Mouse (Mus musculus): ENCODE results near the gene Prkcz.

The Prkcz gene

GRCm38 (mm10) chr4:155306356-155307242 is 54.6 kb downstream of the Prkcz start:
- DNase-seq, result no peak

GRCm38 (mm10) chr4:155305531-155306031 is 55.6 kb downstream of the Prkcz start:
- DNase-seq, result no peak

- DNase-seq, result no peak
These were observed 56.6 kb downstream of the Prkcz start for GRCm38 (mm10) chr4:155304508-155305096.

DNA sequence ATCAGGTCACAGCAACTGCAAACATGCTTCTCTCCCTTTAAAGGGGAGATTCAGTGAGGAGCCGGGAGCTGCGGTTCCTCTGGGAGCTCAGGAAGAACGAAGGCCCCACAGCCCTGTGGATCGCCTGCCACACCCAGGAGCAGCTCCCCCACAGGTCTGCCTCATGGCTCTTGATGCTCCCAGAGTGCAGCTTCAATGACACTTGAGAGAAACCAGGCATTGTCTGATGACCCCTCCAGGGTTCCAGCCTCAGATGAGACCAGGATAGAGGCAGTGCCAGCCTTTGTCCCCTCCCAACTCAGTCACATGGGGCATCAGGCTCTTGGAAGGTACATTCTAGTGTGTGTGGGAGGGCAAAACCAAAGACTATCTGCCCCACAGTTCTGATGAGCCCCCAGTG is 59.2 kb downstream of the Prkcz start:
- DNase-seq, result no peak

GRCm38 (mm10) chr4:155301098-155301447 is 60.1 kb downstream of the Prkcz start:
- no peak for DNase-seq

DNA sequence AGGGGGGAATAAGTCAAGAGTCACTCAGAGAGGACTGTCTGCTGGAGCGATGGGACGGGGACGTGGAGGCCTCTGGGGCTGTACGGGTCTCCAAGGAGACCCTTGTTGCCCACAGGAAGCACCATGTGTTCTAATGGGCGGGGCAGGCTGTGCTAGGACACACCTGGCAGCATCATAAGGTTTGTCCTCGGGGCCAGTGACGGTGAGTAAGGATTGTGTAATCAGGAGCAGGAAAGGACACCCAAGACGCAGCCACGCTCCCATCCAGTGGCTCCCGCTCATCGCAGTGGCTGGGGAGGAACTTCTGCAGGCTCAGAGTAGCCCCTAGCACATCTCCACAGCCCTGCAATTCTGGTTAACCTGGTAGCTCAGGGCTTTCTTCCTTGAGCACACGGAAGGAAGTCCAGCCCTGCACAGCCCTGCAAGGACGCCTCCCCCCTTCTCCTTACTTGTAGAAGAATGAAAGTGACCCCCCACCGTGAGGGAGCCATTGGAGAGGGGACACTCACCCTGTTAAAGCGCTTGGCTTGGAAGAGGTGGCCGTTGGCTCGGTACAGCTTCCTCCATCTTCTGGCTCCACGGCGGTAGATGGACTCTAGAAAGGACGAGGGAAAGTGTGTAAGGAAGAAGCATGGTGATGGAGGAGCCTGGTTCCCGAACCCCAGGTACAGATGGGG is 60.6 kb downstream of the Prkcz start:
- no peak for DNase-seq

GRCm38 (mm10) chr4:155298826-155299225 is 62.3 kb downstream of the Prkcz start:
- no peak for DNase-seq

DNA sequence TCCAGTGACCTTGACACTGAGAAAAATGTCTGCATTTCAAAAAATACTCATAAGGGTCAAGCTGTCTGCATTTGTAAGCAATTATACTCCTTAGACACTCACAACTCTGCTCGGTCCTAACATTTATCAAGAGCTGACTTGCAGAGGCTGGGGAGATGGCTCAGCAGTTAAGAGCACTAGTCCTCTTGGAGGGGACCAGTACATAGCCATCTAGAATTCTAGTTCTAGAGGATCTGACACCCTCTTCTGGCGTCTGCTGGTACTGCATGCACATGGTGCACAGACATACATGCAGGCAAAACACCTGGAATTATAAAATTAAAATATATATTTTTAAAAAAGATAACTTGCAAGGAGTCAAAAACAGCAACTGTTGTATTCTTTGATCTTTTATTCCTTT is 64.1 kb downstream of the Prkcz start:
- peak; percentile 75 for DNase-seq

DNA sequence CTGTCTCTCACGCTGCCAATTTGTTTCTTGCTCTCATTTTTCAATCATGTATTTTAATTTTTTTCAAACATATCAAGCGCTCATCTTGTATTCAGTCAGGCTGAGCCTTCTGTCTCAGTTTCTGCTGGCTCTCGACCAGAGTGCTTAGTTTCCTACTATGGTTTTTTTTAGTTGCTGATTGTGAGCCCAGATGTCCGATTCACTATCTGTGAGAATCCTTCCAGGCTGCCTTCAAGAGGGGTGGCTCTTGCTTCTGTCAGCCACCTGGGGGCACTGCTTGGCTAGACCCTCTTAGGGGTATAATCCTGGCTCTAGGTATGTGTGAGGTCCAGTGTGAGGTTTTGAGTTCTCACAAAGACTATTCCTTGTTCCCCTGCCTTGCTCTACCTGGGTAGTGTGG is 65.2 kb downstream of the Prkcz start:
- DNase-seq, result peak; percentile 72

DNA sequence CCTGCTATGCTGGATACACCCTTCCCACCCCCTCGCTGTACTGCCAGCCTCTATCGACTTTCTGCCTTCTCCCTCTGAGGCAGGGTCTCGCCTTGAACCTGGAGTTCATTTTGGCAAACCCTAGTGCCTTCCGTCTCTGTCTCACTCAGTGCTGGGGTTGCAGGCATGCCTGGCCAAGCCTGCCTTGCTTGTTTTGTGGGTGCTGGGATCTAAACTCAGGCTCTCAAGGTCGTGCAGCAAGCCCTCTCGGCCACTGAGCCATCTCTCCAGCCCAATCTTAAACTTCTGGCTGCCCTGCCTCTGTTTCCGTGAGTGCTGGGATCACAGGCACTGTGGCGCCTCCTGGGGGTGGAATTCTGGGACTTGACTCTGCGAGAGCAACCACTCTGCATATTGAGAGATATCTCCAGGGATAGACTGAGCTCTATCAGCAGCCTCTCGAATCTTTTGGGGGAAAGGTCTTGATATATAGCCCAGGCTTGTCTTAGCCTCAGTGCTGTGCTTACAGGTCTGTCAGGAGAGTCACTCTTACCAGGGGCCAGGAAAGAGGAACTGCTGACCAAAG is 66.1 kb downstream of the Prkcz start:
- DNase-seq, result peak; percentile 59

- DNase-seq, result no peak
These were observed 66.8 kb downstream of the Prkcz start for GRCm38 (mm10) chr4:155294381-155294780.

DNA sequence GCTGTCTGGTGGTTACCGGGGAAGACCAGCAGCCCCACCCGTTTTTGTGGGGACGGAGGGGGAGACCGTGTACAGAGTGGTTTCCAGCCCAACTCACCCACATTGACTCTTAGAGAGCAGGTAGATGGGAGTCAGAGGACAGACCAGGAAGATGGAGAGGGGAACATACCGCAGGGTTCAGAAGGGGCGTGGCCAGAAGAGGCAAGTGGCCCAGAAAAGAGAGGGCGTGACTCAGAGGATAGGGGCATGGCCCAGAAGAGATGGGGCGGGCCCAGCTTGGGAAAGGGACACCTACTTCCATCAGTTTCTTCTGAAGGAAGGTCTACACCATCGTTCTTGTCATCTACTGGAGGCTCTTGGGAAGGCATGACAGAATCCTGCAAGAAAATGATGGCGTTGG is 68.3 kb downstream of the Prkcz start:
- no peak for DNase-seq

DNA sequence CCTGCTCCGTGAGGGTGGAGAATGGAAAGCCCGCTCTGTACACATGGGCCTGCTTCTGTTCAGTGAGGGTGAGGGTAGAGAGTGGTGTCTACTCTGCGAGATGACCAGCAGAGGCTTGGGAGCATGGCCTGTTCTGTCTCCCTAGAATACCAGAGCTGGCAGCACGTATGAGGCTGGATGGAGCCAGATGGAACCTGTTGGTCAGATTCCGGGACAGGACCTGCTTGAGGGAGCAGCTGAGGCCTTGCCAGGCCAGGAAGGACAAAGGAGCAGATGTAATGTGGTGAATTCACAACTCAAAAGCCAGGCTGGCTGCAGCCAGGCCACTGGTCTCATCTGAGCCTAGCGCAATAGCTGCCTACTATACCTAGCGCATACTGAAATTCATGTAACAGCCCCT is 71.1 kb downstream of the Prkcz start:
- no peak for DNase-seq

DNA sequence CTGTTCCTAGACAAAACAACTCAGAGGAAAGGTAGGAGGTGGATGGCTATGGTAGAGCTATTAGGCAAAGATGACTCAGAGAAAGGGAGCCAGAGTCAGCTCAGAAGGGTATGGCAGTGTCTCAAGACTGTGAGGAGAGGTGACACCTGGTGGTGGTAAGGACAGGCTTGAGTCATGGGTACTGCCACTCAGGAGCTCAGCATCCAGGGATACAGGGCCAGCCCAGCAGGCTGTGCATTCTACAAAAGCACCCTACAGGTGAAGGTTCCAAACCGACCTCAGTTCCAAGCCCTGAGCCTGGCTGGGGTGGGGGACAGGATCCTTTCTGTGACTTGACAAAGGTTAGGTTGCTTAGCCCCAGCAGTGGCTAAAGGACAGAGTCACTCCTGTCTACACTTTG is 72.6 kb downstream of the Prkcz start:
- no peak for DNase-seq

DNA sequence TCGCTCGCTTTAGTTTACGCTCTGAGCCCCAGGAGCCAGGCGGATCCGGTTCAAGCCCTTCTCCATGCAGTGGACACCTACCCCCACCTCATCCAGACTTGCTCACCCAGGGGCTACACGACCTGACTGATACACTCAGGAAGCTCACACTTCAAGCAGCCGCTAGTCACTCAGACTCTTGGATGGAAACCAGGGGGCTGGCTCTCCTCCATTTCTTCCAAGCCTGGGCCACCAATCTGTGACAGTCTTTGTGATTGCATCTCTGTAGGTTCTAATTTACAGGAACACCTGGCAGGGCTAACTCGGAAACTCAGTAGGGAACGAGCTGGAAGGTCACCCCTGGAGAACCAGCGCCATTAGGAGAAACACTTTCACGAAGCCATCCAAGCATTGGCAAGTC is 73.4 kb downstream of the Prkcz start:
- no peak for DNase-seq

DNA sequence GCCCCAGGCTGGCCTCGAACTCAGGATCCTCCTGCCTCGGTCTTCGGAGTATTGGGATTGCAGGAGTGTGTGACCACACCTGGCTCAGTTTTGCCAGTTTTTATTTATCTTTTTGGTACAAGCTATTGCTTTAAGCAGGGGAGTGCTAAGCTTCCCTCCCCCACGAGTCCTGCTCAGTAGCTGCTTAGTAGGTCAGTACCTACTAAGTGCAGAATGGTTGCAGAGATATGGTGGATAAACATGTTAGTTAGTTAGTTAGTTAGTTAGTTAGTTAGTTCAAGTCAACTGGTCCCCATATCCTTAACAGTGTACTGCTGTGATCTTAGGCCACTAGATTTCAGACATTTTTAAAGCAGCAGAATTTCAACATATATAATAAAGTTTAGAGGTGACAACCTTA is 75.1 kb downstream of the Prkcz start:
- DNase-seq, result no peak

GRCm38 (mm10) chr4:155284521-155285379 is 76.4 kb downstream of the Prkcz start:
- DNase-seq, result no peak

GRCm38 (mm10) chr4:155283585-155283984 is 77.6 kb downstream of the Prkcz start:
- no peak for DNase-seq

DNA sequence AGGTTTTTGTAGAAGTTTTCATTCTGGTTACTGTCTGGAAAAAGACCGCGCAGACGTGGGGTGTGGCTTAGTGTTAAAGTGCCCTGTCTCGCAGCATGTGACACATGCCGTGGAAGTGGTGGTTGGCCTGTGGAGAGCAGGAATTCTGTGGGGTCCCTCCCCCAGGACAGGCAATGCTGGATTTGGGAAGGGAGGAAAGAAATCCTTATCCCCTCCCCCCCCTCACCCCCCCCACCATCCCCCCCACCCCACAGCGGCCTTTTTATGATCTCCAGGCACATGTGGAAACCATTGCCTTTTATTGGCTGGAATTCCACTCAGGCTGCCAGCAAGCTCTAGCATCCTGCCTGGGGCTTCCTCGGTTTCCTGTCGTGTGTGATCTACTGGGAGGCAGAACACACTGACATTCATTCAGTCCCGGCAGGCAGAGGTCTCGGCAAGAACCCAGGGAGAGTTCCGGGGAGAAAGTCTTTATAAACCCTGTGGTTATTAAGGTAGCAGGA is 78.1 kb downstream of the Prkcz start:
- no peak for DNase-seq

DNA sequence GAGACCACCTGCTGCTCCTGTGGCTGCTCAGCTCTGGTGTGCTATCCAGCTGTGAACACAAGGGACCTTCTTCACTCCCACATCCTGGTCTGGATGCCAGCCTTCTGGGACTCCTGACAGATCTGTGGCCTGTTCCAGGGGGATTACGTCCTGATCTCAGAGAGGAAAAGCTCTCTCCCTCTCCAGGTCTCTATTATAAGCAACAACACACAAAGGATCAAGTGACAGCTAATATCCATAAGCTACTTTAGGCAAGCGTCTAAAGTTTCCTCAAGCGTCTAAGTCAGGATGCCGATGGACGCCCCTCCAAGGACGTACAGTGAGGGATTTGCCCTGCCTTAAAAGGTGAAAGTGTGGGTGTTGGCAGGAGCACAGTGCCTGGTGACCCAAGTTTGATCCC is 78.9 kb downstream of the Prkcz start:
- DNase-seq, result no peak

GRCm38 (mm10) chr4:155281652-155282051 is 79.5 kb downstream of the Prkcz start:
- no peak for DNase-seq

DNA sequence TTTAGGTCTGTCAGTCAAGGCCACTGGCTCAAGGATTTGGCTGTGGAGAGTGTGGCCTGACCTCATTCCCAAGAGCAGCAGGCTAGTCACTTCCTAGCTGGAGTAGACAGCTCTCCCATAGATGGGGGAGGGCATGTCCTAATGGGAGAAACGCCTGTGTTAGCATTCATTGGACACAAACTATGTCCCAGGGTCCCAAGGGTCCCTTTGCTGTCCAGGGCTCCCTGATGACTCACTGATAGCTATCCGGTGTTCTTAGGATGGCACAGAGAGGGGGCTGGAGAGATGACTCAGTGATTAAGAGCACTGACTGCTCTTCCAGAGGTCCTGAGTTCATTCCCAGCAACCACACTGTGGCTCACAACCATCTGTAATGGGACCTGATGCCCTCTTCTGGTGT is 79.9 kb downstream of the Prkcz start:
- no peak for DNase-seq
